Mouse (Mus musculus) ES-CJ7 (cell line): ENCODE results near the gene Gm3642.
"Not testable (repeated sequence)": the region's sequence is repeated elsewhere in the genome, so short reads cannot be mapped to it uniquely, and the experiment has no call there.

Source experiments
- DNase-seq: peaks from one replicate; pipeline ENCODE4 v3.0.0; 2011; ENCODE audit warnings: low read depth, low spot score

Gm3642 gene

DNA sequence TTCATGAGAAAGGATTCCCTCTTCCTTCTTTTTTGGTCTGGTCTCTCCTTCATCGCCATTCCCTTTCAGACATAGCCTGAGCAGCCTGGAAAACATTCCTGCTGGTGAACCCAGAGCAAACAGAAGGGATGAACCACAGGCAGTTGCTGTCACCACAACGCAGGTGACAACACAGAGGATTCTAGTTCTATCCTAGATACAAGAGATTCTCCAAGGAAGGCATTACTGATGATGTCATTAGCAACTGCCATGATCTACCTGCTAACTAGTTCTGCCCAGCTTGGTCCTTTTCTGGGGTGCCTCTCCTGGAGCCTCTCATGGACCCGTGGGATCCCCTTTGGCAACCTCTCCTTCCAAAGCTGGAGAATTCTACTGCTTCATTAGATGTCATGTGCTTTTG, at the start of gene Gm3642:
Gene Gm3642 (minus strand): TSS at position 101 of the 400 bp plus-strand sequence.
- not testable (repeated sequence) for DNase-seq

- DNase-seq, result not testable (repeated sequence)
Observed at GRCm38 (mm10) chr14:6889521-6890012, 49.5 kb upstream of the Gm3642 start, which contains the start of gene Gm3667. Gene Gm3667 (minus strand): TSS chr14:6889962.

DNA sequence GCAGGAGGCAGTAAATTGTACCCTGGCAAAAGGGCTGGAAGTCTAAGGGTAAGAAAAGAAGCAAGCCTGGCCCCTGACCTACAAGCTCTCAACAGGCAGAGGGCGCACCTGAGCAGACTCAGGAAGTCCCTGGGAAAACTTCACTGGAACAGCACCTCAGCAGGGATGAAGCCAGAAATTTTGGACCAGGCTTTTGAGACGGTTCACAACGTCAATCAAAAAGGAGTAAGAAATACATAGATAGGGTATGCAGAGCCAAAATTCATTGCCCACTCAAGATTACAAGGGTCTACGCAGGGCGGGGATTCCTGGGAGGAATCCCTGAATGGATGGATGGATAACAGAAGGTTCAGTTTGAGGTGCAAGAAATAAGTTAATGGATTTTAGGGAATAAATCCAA, 48.7 kb upstream of the Gm3642 start:
- DNase-seq, result not testable (repeated sequence)

- DNase-seq, result not testable (repeated sequence)
Observed at GRCm38 (mm10) chr14:6823297-6823696, 16.8 kb downstream of the Gm3642 start.
